Comparison of ENCODE assay signal across 8 mouse cellular contexts in genomic region chr4:32800577-32801170, GRCm38 (mm10). TPM values are rescaled to one million over a fixed set of nuclear protein-coding genes. Genes with fewer than 3 reads are reported as not detected.
DNase-seq lines count a peak whose midpoint lies in the region; ATAC-seq and TF ChIP-seq lines count a peak whose summit lies in the region.

No protein-coding gene starts in this region.

- DNase-seq in cerebellum, adult 11 months = no peak
- DNase-seq in testis, postnatal 14 days (ENCODE audit: low spot score) = no peak
- peak; percentile 5 for DNase-seq in limb, embryonic 14.5 days (ENCODE audit: low spot score)
- no peak for DNase-seq in urinary bladder, postnatal 36 days (ENCODE audit: low spot score in 2 of 2)
- no peak for DNase-seq in frontal cortex, adult 2 months (ENCODE audit: extremely low spot score in 1 of 2, low spot score in 1 of 2)

- H3K36me3 ChIP-seq in testis, adult 2 months (ENCODE audit: control insufficient read depth, insufficient read depth, low read length) = no peaks in the 10 kb centered on the region
- peaks cover 10% of the 10 kb centered on the region for H3K36me3 ChIP-seq in limb, embryonic 14.5 days (ENCODE audit: control insufficient read depth, insufficient read depth, low read length)
- H3K36me3 ChIP-seq in stomach, embryonic 16.5 days (ENCODE audit: control insufficient read depth, insufficient read depth, low read length) = no peaks in the 10 kb centered on the region

- H3K9ac ChIP-seq in limb, embryonic 14.5 days (ENCODE audit: low read depth, low read length, severe bottlenecking) = peak overlapping the region; percentile 90
- H3K9ac ChIP-seq in stomach, embryonic 16.5 days (ENCODE audit: low read length) = peak overlapping the region; percentile 94

- H3K4me2 ChIP-seq in limb, embryonic 14.5 days (replicated peaks; ENCODE audit: low read depth, low read length, severe bottlenecking) = peak overlapping the region; percentile 74
- peak overlapping the region; percentile 77 for H3K4me2 ChIP-seq in stomach, embryonic 16.5 days (ENCODE audit: low read depth, low read length)

- no peak for TF ChIP-seq CTCF in testis, adult 2 months (IDR thresholded peaks at IDR 0.05; ENCODE audit: control insufficient read depth, insufficient read depth, insufficient replicate concordance, low read depth, low read length)

- H3K9me3 ChIP-seq in limb, embryonic 14.5 days (ENCODE audit: control insufficient read depth, low read length) = no peaks in the 10 kb centered on the region
- H3K9me3 ChIP-seq in stomach, embryonic 16.5 days (replicated peaks; ENCODE audit: control insufficient read depth, low read length) = no peaks in the 10 kb centered on the region

- peak overlapping the region; percentile 85 for H3K27ac ChIP-seq in testis, adult 2 months (ENCODE audit: control insufficient read depth, insufficient read depth, low read depth, low read length)
- H3K27ac ChIP-seq in limb, embryonic 14.5 days (replicated peaks; ENCODE audit: low read depth, low read length) = peak overlapping the region; percentile 99
- H3K27ac ChIP-seq in stomach, embryonic 16.5 days (ENCODE audit: low read length) = peak overlapping the region; percentile 99

- 10% methylated on average over 9 of the region's 9 CpGs for WGBS in limb, embryonic 14.5 days
- 9% methylated on average over 9 of the region's 9 CpGs for WGBS in stomach, embryonic 16.5 days

- H3K4me3 ChIP-seq in testis, adult 2 months (ENCODE audit: control insufficient read depth, low read depth, low read length) = peak overlapping the region; percentile 86
- H3K4me3 ChIP-seq in limb, embryonic 14.5 days (replicated peaks; ENCODE audit: low read length) = peak overlapping the region; percentile 84
- peak overlapping the region; percentile 90 for H3K4me3 ChIP-seq in stomach, embryonic 16.5 days (replicated peaks; ENCODE audit: low read length)

- H3K27me3 ChIP-seq in testis, adult 2 months (ENCODE audit: control insufficient read depth, insufficient read depth, low read length) = no peaks in the 10 kb centered on the region
- H3K27me3 ChIP-seq in limb, embryonic 14.5 days (ENCODE audit: control insufficient read depth, insufficient read depth, low read length) = no peaks in the 10 kb centered on the region
- H3K27me3 ChIP-seq in stomach, embryonic 16.5 days (ENCODE audit: control insufficient read depth, insufficient read depth, low read length) = no peaks in the 10 kb centered on the region

- no peak for TF ChIP-seq POLR2A in testis, adult 2 months (IDR thresholded peaks at IDR 0.05; ENCODE audit: control insufficient read depth, low read depth, low read length)
- TF ChIP-seq POLR2A in limb, embryonic 14.5 days (IDR thresholded peaks at IDR 0.05; ENCODE audit: borderline replicate concordance, extremely low read depth, insufficient read depth, insufficient read length) = no peak

- peaks cover 2% of the 10 kb centered on the region; the same call in 1 of the 2 replicates for H3K4me1 ChIP-seq in testis, adult 2 months (ENCODE audit: control insufficient read depth, insufficient read depth, low read length)
- H3K4me1 ChIP-seq in limb, embryonic 14.5 days (ENCODE audit: control insufficient read depth, insufficient read depth, low read length) = 0 out of 2 replicates have a peak, but pooled peaks cover 4% of the 10 kb centered on the region
- H3K4me1 ChIP-seq in stomach, embryonic 16.5 days (ENCODE audit: control insufficient read depth, insufficient read depth, low read length) = peaks cover 6% of the 10 kb centered on the region

- peak; percentile 14; the same call in 1 of the 2 replicates for ATAC-seq in cerebellum, adult (ENCODE audit: insufficient number of reproducible peaks, low FRiP score, low TSS enrichment)
- peak; percentile 47 for ATAC-seq in limb, embryonic 14.5 days (ENCODE audit: low FRiP score, low read depth)
- peak; percentile 14; the same call in 1 of the 2 replicates for ATAC-seq in stomach, embryonic 16.5 days (ENCODE audit: insufficient read depth, low FRiP score)

RNA-seq across cellular contexts. Expression of gene Lyrm2, which starts 0.6 kb away (rescaled TPM):
- 13.2 and 13.5 TPM in 2 replicates for polyA plus RNA-seq in testis, adult 2 months (2012; rRNA removed)
- 49.7 and 86.0 TPM in 2 replicates for polyA plus RNA-seq in limb, embryonic 14.5 days (2012; rRNA removed)
- polyA plus RNA-seq in limb, embryonic 14.5 days (2014; fragmentation: Nextera tagmentation; extraction: Ambion mirVana) = 94.8 and 104 TPM in 2 replicates
- polyA plus RNA-seq in stomach, embryonic 16.5 days (2015; fragmentation: Nextera tagmentation; extraction: Ambion mirVana) = 91.5 and 92.5 TPM in 2 replicates
- polyA plus RNA-seq in frontal cortex, adult 2 months (2012; rRNA removed) = 58.5 and 67.1 TPM in 2 replicates
